Mouse (Mus musculus): ENCODE measurements around the gene Klk6.

The Klk6 gene

GRCm38 (mm10) chr7:43797844-43798462 is 26.3 kb upstream of the Klk6 start:
- H3K4me3 ChIP-seq (replicated peaks; ENCODE audit: low read length): peak overlapping the region; percentile 82
- H3K36me3 ChIP-seq (ENCODE audit: insufficient read depth, low read length): peaks cover 19% of the 10 kb centered on the region
- H3K4me1 ChIP-seq (replicated peaks; ENCODE audit: low read depth, low read length): peaks cover 58% of the 10 kb centered on the region
- H3K27me3 ChIP-seq (ENCODE audit: insufficient read depth, low read length): peaks cover 33% of the 10 kb centered on the region
- no peaks in the 10 kb centered on the region for H3K9me3 ChIP-seq (ENCODE audit: low read length)
- no peak for TF ChIP-seq NANOG (IDR thresholded peaks at IDR 0.05; ENCODE audit: borderline replicate concordance, low read length)
- no peak for TF ChIP-seq POU5F1 (IDR thresholded peaks at IDR 0.05; ENCODE audit: borderline replicate concordance, low read length)
- TF ChIP-seq CTCF (conservative IDR thresholded peaks at IDR 0.05; ENCODE audit: low read length): no peak

GRCm38 (mm10) chr7:43799876-43800275 is 24.4 kb upstream of the Klk6 start:
- Histone ChIP-seq H3K4me1 (replicated peaks; ENCODE audit: low read depth, low read length) (peaks cover 63% of the 10 kb centered on the region), H3K9me3 (ENCODE audit: low read length) (no peaks in the 10 kb centered on the region), H3K27me3 (ENCODE audit: insufficient read depth, low read length) (peaks cover 24% of the 10 kb centered on the region), H3K36me3 (ENCODE audit: insufficient read depth, low read length) (peaks cover 28% of the 10 kb centered on the region), H3K4me3 (replicated peaks; ENCODE audit: low read length) (no peak overlapping the region)
- TF ChIP-seq NANOG (IDR thresholded peaks at IDR 0.05; ENCODE audit: borderline replicate concordance, low read length) (no peak), CTCF (conservative IDR thresholded peaks at IDR 0.05; ENCODE audit: low read length) (no peak), POU5F1 (IDR thresholded peaks at IDR 0.05; ENCODE audit: borderline replicate concordance, low read length) (no peak)

GRCm38 (mm10) chr7:43810994-43811393 is 13.3 kb upstream of the Klk6 start, which contains the start of gene Klk7:
TSS of gene Klk7 (plus strand) at chr7:43811294.
- H3K36me3 ChIP-seq (ENCODE audit: insufficient read depth, low read length): no peaks in the 10 kb centered on the region
- peaks cover 14% of the 10 kb centered on the region for H3K9me3 ChIP-seq (ENCODE audit: low read length)
- H3K4me1 ChIP-seq (replicated peaks; ENCODE audit: low read depth, low read length): peaks cover 36% of the 10 kb centered on the region
- TF ChIP-seq POU5F1 (IDR thresholded peaks at IDR 0.05; ENCODE audit: borderline replicate concordance, low read length) (no peak), CTCF (conservative IDR thresholded peaks at IDR 0.05; ENCODE audit: low read length) (no peak), NANOG (IDR thresholded peaks at IDR 0.05; ENCODE audit: borderline replicate concordance, low read length) (no peak)
- 0 out of 2 replicates have a peak, but pooled peaks cover 11% of the 10 kb centered on the region for H3K27me3 ChIP-seq (ENCODE audit: insufficient read depth, low read length)
- no peak within 1 kb of the TSS for H3K4me3 ChIP-seq (replicated peaks; ENCODE audit: low read length)

- Histone ChIP-seq H3K36me3 (ENCODE audit: insufficient read depth, low read length) (no peaks in the 10 kb centered on the region), H3K9me3 (ENCODE audit: low read length) (peaks cover 14% of the 10 kb centered on the region), H3K4me1 (replicated peaks; ENCODE audit: low read depth, low read length) (peaks cover 27% of the 10 kb centered on the region), H3K27me3 (ENCODE audit: insufficient read depth, low read length) (0 out of 2 replicates have a peak, but pooled peaks cover 12% of the 10 kb centered on the region), H3K4me3 (replicated peaks; ENCODE audit: low read length) (no peak overlapping the region)
- no peak for TF ChIP-seq CTCF (conservative IDR thresholded peaks at IDR 0.05; ENCODE audit: low read length)
- no peak for TF ChIP-seq NANOG (IDR thresholded peaks at IDR 0.05; ENCODE audit: borderline replicate concordance, low read length)
- no peak for TF ChIP-seq POU5F1 (IDR thresholded peaks at IDR 0.05; ENCODE audit: borderline replicate concordance, low read length)
Observed at GRCm38 (mm10) chr7:43815211-43815610, 9.1 kb upstream of the Klk6 start.

- Histone ChIP-seq H3K9me3 (ENCODE audit: low read length) (peaks cover 14% of the 10 kb centered on the region), H3K36me3 (ENCODE audit: insufficient read depth, low read length) (no peaks in the 10 kb centered on the region), H3K4me1 (replicated peaks; ENCODE audit: low read depth, low read length) (peaks cover 21% of the 10 kb centered on the region), H3K4me3 (replicated peaks; ENCODE audit: low read length) (no peak overlapping the region), H3K27me3 (ENCODE audit: insufficient read depth, low read length) (0 out of 2 replicates have a peak, but pooled peaks cover 17% of the 10 kb centered on the region)
- no peak for TF ChIP-seq POU5F1 (IDR thresholded peaks at IDR 0.05; ENCODE audit: borderline replicate concordance, low read length)
- no peak for TF ChIP-seq NANOG (IDR thresholded peaks at IDR 0.05; ENCODE audit: borderline replicate concordance, low read length)
- no peak for TF ChIP-seq CTCF (conservative IDR thresholded peaks at IDR 0.05; ENCODE audit: low read length)
Observed at GRCm38 (mm10) chr7:43816746-43817145, 7.6 kb upstream of the Klk6 start.

GRCm38 (mm10) chr7:43821581-43821980 is 2.7 kb upstream of the Klk6 start:
- no peaks in the 10 kb centered on the region for H3K9me3 ChIP-seq (ENCODE audit: low read length)
- peaks cover 20% of the 10 kb centered on the region for H3K27me3 ChIP-seq (ENCODE audit: insufficient read depth, low read length)
- no peak for TF ChIP-seq POU5F1 (IDR thresholded peaks at IDR 0.05; ENCODE audit: borderline replicate concordance, low read length)
- TF ChIP-seq CTCF (conservative IDR thresholded peaks at IDR 0.05; ENCODE audit: low read length): no peak
- no peak for TF ChIP-seq NANOG (IDR thresholded peaks at IDR 0.05; ENCODE audit: borderline replicate concordance, low read length)
- H3K4me1 ChIP-seq (replicated peaks; ENCODE audit: low read depth, low read length): peaks cover 12% of the 10 kb centered on the region
- no peak overlapping the region for H3K4me3 ChIP-seq (replicated peaks; ENCODE audit: low read length)
- no peaks in the 10 kb centered on the region for H3K36me3 ChIP-seq (ENCODE audit: insufficient read depth, low read length)

- Histone ChIP-seq H3K9me3 (ENCODE audit: low read length) (no peaks in the 10 kb centered on the region), H3K27me3 (ENCODE audit: insufficient read depth, low read length) (peaks cover 38% of the 10 kb centered on the region), H3K4me1 (replicated peaks; ENCODE audit: low read depth, low read length) (peaks cover 4% of the 10 kb centered on the region), H3K4me3 (replicated peaks; ENCODE audit: low read length) (no peak overlapping the region), H3K36me3 (ENCODE audit: insufficient read depth, low read length) (no peaks in the 10 kb centered on the region)
- TF ChIP-seq CTCF (conservative IDR thresholded peaks at IDR 0.05; ENCODE audit: low read length): no peak
Observed at GRCm38 (mm10) chr7:43826056-43826455, 1.8 kb downstream of the Klk6 start.

- Histone ChIP-seq H3K4me1 (replicated peaks; ENCODE audit: low read depth, low read length) (peaks cover 7% of the 10 kb centered on the region), H3K36me3 (ENCODE audit: insufficient read depth, low read length) (no peaks in the 10 kb centered on the region), H3K4me3 (replicated peaks; ENCODE audit: low read length) (no peak overlapping the region), H3K9me3 (ENCODE audit: low read length) (no peaks in the 10 kb centered on the region), H3K27me3 (ENCODE audit: insufficient read depth, low read length) (peaks cover 43% of the 10 kb centered on the region)
- no peak for TF ChIP-seq NANOG (IDR thresholded peaks at IDR 0.05; ENCODE audit: borderline replicate concordance, low read length)
- no peak for TF ChIP-seq CTCF (conservative IDR thresholded peaks at IDR 0.05; ENCODE audit: low read length)
- no peak for TF ChIP-seq POU5F1 (IDR thresholded peaks at IDR 0.05; ENCODE audit: borderline replicate concordance, low read length)
Observed at GRCm38 (mm10) chr7:43827706-43828105, 3.4 kb downstream of the Klk6 start.

GRCm38 (mm10) chr7:43829006-43829405 is 4.7 kb downstream of the Klk6 start:
- Histone ChIP-seq H3K36me3 (ENCODE audit: insufficient read depth, low read length) (no peaks in the 10 kb centered on the region), H3K9me3 (ENCODE audit: low read length) (no peaks in the 10 kb centered on the region), H3K4me1 (replicated peaks; ENCODE audit: low read depth, low read length) (peaks cover 10% of the 10 kb centered on the region), H3K4me3 (replicated peaks; ENCODE audit: low read length) (no peak overlapping the region), H3K27me3 (ENCODE audit: insufficient read depth, low read length) (peaks cover 33% of the 10 kb centered on the region)
- no peak for TF ChIP-seq CTCF (conservative IDR thresholded peaks at IDR 0.05; ENCODE audit: low read length)
- TF ChIP-seq NANOG (IDR thresholded peaks at IDR 0.05; ENCODE audit: borderline replicate concordance, low read length): no peak
- no peak for TF ChIP-seq POU5F1 (IDR thresholded peaks at IDR 0.05; ENCODE audit: borderline replicate concordance, low read length)
